Mouse (Mus musculus) cerebellum, adult 11-12 months (tissue): ENCODE measurements around the gene Commd9.
A peak's percentile ranks its signal among the peaks of the same experiment; 100 is the strongest.

Experiments used
- DNase-seq: peaks from one replicate; pipeline ENCODE4 v3.0.0; 2022

Gene Commd9

GRCm38 (mm10) chr2:101909326-101910080 is 23.5 kb downstream of the Commd9 start:
- peak; percentile 90 for DNase-seq

GRCm38 (mm10) chr2:101918518-101918917 is 32.5 kb downstream of the Commd9 start:
- DNase-seq = no peak

- peak; percentile 1 for DNase-seq
Measured at GRCm38 (mm10) chr2:101920136-101920554, 34.1 kb downstream of the Commd9 start.

- DNase-seq = no peak
Measured at GRCm38 (mm10) chr2:101922302-101922701, 36.3 kb downstream of the Commd9 start.

- DNase-seq = peak; percentile 1
Measured at GRCm38 (mm10) chr2:101923181-101923580, 37.1 kb downstream of the Commd9 start.

GRCm38 (mm10) chr2:101925183-101925582 is 39.1 kb downstream of the Commd9 start:
- DNase-seq = no peak

GRCm38 (mm10) chr2:101925591-101926188 is 39.6 kb downstream of the Commd9 start:
- DNase-seq = no peak

GRCm38 (mm10) chr2:101932169-101932936 is 46.3 kb downstream of the Commd9 start:
- peak; percentile 54 for DNase-seq

GRCm38 (mm10) chr2:101933301-101933700 is 47.3 kb downstream of the Commd9 start:
- DNase-seq = no peak

GRCm38 (mm10) chr2:101935006-101935405 is 49.0 kb downstream of the Commd9 start:
- DNase-seq = no peak

- no peak for DNase-seq
Measured at GRCm38 (mm10) chr2:101950716-101951520, 64.9 kb downstream of the Commd9 start.
